Mouse (Mus musculus) MEL (cell line): ENCODE results near the gene Olfr374.

ENCODE experiments used
- CHD2 ChIP-seq: IDR thresholded peaks from 2 replicates; pipeline ENCODE4 v1.6.1; 2011; ENCODE audit warnings: low read length, improper control_type of control experiment
- CTCF ChIP-seq, 3 experiments: IDR thresholded peaks in 2 of 3; conservative IDR thresholded peaks in 1 of 3; 2 replicates each; pipeline ENCODE4 v1.5.1; 2011 to 2012; ENCODE audit warnings: low read length in 3 of 3, low read depth in 2 of 3, mild to moderate bottlenecking in 2 of 3, improper control_type of control experiment in 1 of 3, inconsistent platforms in 1 of 3, mixed read lengths in 1 of 3, moderate library complexity in 1 of 3; ENCODE audit not compliant: control insufficient read depth in 1 of 3, insufficient read depth in 1 of 3, poor library complexity in 1 of 3, severe bottlenecking in 1 of 3
- E2F4 ChIP-seq: IDR thresholded peaks from 2 replicates; pipeline ENCODE4 v1.6.1; 2011; ENCODE audit warnings: low read depth, low read length, improper control_type of control experiment, borderline replicate concordance
- EP300 ChIP-seq, 2 experiments: IDR thresholded peaks; 2 replicates each; pipeline ENCODE4 v1.6.1; 2011; ENCODE audit warnings: improper control_type of control experiment in 2 of 2, low read length in 2 of 2, low read depth in 1 of 2, mild to moderate bottlenecking in 1 of 2
- NRF1 ChIP-seq: IDR thresholded peaks from 2 replicates; pipeline ENCODE4 v1.6.1; 2014; ENCODE audit warnings: low read depth, mild to moderate bottlenecking, inconsistent platforms, low read length, improper control_type of control experiment, moderate library complexity; ENCODE audit not compliant: poor library complexity, insufficient read depth, severe bottlenecking
- POLR2A ChIP-seq, 2 experiments: IDR thresholded peaks; 2 replicates each; pipeline ENCODE4 v1.6.1; 2011 to 2012; ENCODE audit warnings: low read length in 2 of 2, mild to moderate bottlenecking in 2 of 2, control low read depth in 1 of 2, improper control_type of control experiment in 1 of 2, low read depth in 1 of 2, moderate library complexity in 1 of 2; ENCODE audit not compliant: control insufficient read depth in 1 of 2, insufficient read depth in 1 of 2, poor library complexity in 1 of 2
- RCOR1 ChIP-seq: IDR thresholded peaks from 2 replicates; pipeline ENCODE4 v1.6.1; 2012; ENCODE audit warnings: low read depth, mild to moderate bottlenecking, inconsistent platforms, low read length, improper control_type of control experiment
- SIN3A ChIP-seq: IDR thresholded peaks from 2 replicates; pipeline ENCODE4 v1.6.1; 2012; ENCODE audit warnings: low read length, improper control_type of control experiment, inconsistent platforms
- TAL1 ChIP-seq: IDR thresholded peaks from 2 replicates; pipeline ENCODE4 v1.6.1; 2012; ENCODE audit warnings: mild to moderate bottlenecking, inconsistent platforms, low read length, moderate library complexity, mixed read lengths
- TCF12 ChIP-seq: IDR thresholded peaks from 2 replicates; pipeline ENCODE4 v1.6.1; 2014; ENCODE audit warnings: low read depth, mild to moderate bottlenecking, inconsistent platforms, low read length, improper control_type of control experiment, moderate library complexity
- USF1 ChIP-seq: IDR thresholded peaks from 2 replicates; pipeline ENCODE4 v1.6.1; 2014; ENCODE audit warnings: low read depth, mild to moderate bottlenecking, inconsistent platforms, low read length, improper control_type of control experiment, moderate library complexity
- USF2 ChIP-seq, 2 experiments: IDR thresholded peaks; 2 replicates each; pipeline ENCODE4 v1.6.1; 2011 to 2012; ENCODE audit warnings: improper control_type of control experiment in 2 of 2, low read length in 2 of 2, borderline replicate concordance in 1 of 2, inconsistent platforms in 1 of 2, low read depth in 1 of 2, mild to moderate bottlenecking in 1 of 2; ENCODE audit not compliant: insufficient read depth in 1 of 2
- ZC3H11A ChIP-seq: IDR thresholded peaks from 2 replicates; pipeline ENCODE4 v1.6.1; 2012; ENCODE audit warnings: low read depth, mild to moderate bottlenecking, inconsistent platforms, low read length, improper control_type of control experiment
- ZMIZ1 ChIP-seq: IDR thresholded peaks from 2 replicates; pipeline ENCODE4 v1.6.1; 2012; ENCODE audit warnings: low read depth, mild to moderate bottlenecking, inconsistent platforms, low read length, improper control_type of control experiment, moderate library complexity

- TF ChIP-seq TAL1, result no peak
- TF ChIP-seq NRF1, result no peak
- TF ChIP-seq POLR2A (IDR thresholded peaks at IDR 0.05; ENCODE audit: control insufficient read depth in 1 of 2, insufficient read depth in 1 of 2, low read depth in 1 of 2, low read length in 2 of 2, poor library complexity in 1 of 2), result no peak
- no peak for TF ChIP-seq CHD2
- TF ChIP-seq ZMIZ1, result no peak
- no peak for TF ChIP-seq USF2 (IDR thresholded peaks at IDR 0.05; ENCODE audit: borderline replicate concordance in 1 of 2, insufficient read depth in 1 of 2, low read depth in 1 of 2, low read length in 2 of 2)
- no peak for TF ChIP-seq SIN3A
- TF ChIP-seq CTCF (IDR thresholded peaks at IDR 0.05 in 2 of 3, conservative IDR thresholded peaks at IDR 0.05 in 1 of 3; ENCODE audit: control insufficient read depth in 1 of 3, insufficient read depth in 1 of 3, low read depth in 2 of 3, low read length in 3 of 3, poor library complexity in 1 of 3, severe bottlenecking in 1 of 3), result no peak
- no peak for TF ChIP-seq USF1
- TF ChIP-seq EP300 (IDR thresholded peaks at IDR 0.05; ENCODE audit: low read depth in 1 of 2, low read length in 2 of 2), result no peak
- TF ChIP-seq RCOR1, result no peak
- no peak for TF ChIP-seq E2F4
- TF ChIP-seq ZC3H11A, result no peak
- no peak for TF ChIP-seq TCF12
Measured at GRCm38 (mm10) chr8:72131251-72131650, 24.4 kb downstream of the Olfr374 start.
